Mouse (Mus musculus) embryonic facial prominence, embryonic 14.5 days (tissue): ENCODE measurements around the gene Plgrkt. TPM values are rescaled to one million over a fixed set of nuclear protein-coding genes. Genes with fewer than 3 reads are reported as not detected.

Experiments
- ATAC-seq: fragments of 200-750 bp; cut with Nextera tagmentation; 2 replicates; pipeline ENCODE4 v1.8.0; 2017; ENCODE audit warnings: low read depth, moderate number of reproducible peaks, moderate TSS enrichment
- DNase-seq: peaks from one replicate; pipeline ENCODE4 v3.0.0-alpha.2; 2015; ENCODE audit warnings: low spot score
- H3K27ac ChIP-seq: fragments of 300-500 bp; sonication (generic); replicated peaks from 2 replicates; pipeline ENCODE4 v1.5.1; 2014; ENCODE audit warnings: low read depth, mild to moderate bottlenecking, low read length, moderate library complexity
- H3K27me3 ChIP-seq: fragments of 300-500 bp; sonication (generic); replicated peaks from 2 replicates; pipeline ENCODE4 v1.6.1; 2014; ENCODE audit warnings: low read length; ENCODE audit not compliant: control insufficient read depth, insufficient read depth
- H3K36me3 ChIP-seq: fragments of 300-500 bp; sonication (generic); 2 replicates; pipeline ENCODE4 v1.6.1; 2014; ENCODE audit warnings: low read length, mixed read lengths; ENCODE audit not compliant: control insufficient read depth, insufficient read depth
- H3K4me1 ChIP-seq: fragments of 300-500 bp; sonication (generic); 2 replicates; pipeline ENCODE4 v1.6.1; 2014; ENCODE audit warnings: antibody characterized with exemption, low read length; ENCODE audit not compliant: control insufficient read depth, insufficient read depth
- H3K4me2 ChIP-seq: fragments of 300-500 bp; sonication (generic); 2 replicates; pipeline ENCODE4 v1.6.1; 2014; ENCODE audit warnings: low read depth, mild to moderate bottlenecking, low read length, moderate library complexity, mixed read lengths
- H3K4me3 ChIP-seq: fragments of 300-500 bp; sonication (generic); 2 replicates; pipeline ENCODE4 v1.5.1; 2014; ENCODE audit warnings: low read depth, mild to moderate bottlenecking, low read length
- H3K9ac ChIP-seq: fragments of 300-500 bp; sonication (generic); 2 replicates; pipeline ENCODE4 v1.6.1; 2014; ENCODE audit warnings: low read depth, mild to moderate bottlenecking, low read length, moderate library complexity, mixed read lengths
- H3K9me3 ChIP-seq: fragments of 300-500 bp; sonication (generic); 2 replicates; pipeline ENCODE4 v1.6.1; 2016; ENCODE audit warnings: low read length; ENCODE audit not compliant: control insufficient read depth
- WGBS: fragments of 180-500 bp; shearing (Covaris S2); extraction: QIAGEN DNeasy Blood & Tissue Kit; methylation state at CpG from one replicate; pipeline ENCODE4 v1.1.7; 2014; 5-methylcytosine and 5-hydroxymethylcytosine counted together
- polyA plus RNA-seq: library from polyadenylated mRNA; unstranded; fragments of >200 nt; fragmentation: Nextera tagmentation; extraction: Ambion mirVana; gene quantifications from 2 replicates; pipeline ENCODE4 v1.2.1, GENCODE M21; 2014

Plgrkt gene
- polyA plus RNA-seq, 1 experiment from 2014 or later, result 66.9 TPM

- WGBS, result 44% methylated on average over 11 of the region's 11 CpGs
- 0 out of 2 replicates have a peak, but pooled peaks cover 4% of the 10 kb centered on the region for H3K4me1 ChIP-seq
- peak overlapping the region; percentile 21 for H3K4me2 ChIP-seq
- H3K36me3 ChIP-seq, result no peaks in the 10 kb centered on the region
- H3K9ac ChIP-seq, result no peak overlapping the region
- no peak overlapping the region for H3K27ac ChIP-seq
- no peak for ATAC-seq
- no peaks in the 10 kb centered on the region for H3K27me3 ChIP-seq
- DNase-seq, result no peak
- 0 out of 2 replicates have a peak overlapping the region, but pooled peaks have one; percentile 1 for H3K4me3 ChIP-seq
- no peaks in the 10 kb centered on the region for H3K9me3 ChIP-seq
Measured at GRCm38 (mm10) chr19:29373438-29373837, 6.2 kb upstream of the Plgrkt start.

DNA sequence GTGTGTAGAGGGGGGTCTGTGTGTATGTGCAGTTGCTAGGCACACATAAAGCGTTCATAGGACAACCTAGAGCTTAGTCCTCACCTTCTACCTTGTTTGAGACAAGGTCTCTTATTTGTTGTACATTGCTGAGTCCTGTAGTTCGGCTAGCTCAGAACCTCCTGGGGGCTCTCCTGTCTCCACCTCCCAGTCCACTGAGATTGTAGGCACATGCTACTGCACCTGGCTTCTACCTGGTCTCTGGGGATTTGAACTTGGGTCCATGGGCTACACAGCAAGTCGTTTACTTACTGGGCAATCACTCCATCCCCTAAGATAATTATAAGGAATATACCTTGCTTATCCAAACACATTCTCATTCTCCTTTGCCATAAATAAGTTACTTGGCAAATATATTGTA is 5.4 kb upstream of the Plgrkt start:
- no peaks in the 10 kb centered on the region for H3K27me3 ChIP-seq
- 82% methylated on average over 3 of the region's 3 CpGs for WGBS

DNA sequence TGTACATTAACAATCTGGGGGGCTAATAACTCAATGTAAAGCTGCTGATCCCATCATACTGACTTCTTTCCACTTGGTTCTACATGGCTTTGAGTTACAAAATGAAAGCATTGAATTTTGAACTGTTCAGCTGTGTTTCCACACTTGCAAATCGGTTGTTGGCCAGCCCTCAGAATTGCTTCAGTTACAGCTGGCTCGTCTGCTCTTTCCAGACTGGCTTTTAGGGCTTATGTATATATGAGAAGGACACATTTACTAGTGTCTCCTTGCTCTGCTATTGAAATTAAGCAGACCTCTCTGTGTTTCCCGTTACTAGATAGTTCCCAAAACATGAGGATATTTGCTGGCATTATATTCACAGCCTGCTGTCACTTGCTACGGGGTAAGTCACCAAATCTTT is 4.9 kb upstream of the Plgrkt start:
- DNase-seq (peak; percentile 80), ATAC-seq (no peak; the same call in 1 of the 2 replicates)
- WGBS, result 49% methylated on average over 4 of the region's 4 CpGs
- Histone ChIP-seq H3K4me2 (peak overlapping the region; percentile 30), H3K4me3 (no peak overlapping the region), H3K36me3 (no peaks in the 10 kb centered on the region), H3K9ac (no peak overlapping the region), H3K9me3 (no peaks in the 10 kb centered on the region), H3K27ac (0 out of 2 replicates have a peak overlapping the region, but pooled peaks have one; percentile 40), H3K27me3 (no peaks in the 10 kb centered on the region), H3K4me1 (0 out of 2 replicates have a peak, but pooled peaks cover 4% of the 10 kb centered on the region)

More for the DNA sequence above, 5.4 kb upstream of the Plgrkt start:
- H3K27ac ChIP-seq, result no peak overlapping the region
- DNase-seq (no peak), ATAC-seq (no peak)
- H3K4me3 ChIP-seq, result no peak overlapping the region
- H3K9me3 ChIP-seq, result no peaks in the 10 kb centered on the region
- no peak overlapping the region for H3K4me2 ChIP-seq
- no peak overlapping the region for H3K9ac ChIP-seq
- 0 out of 2 replicates have a peak, but pooled peaks cover 4% of the 10 kb centered on the region for H3K4me1 ChIP-seq
- H3K36me3 ChIP-seq, result no peaks in the 10 kb centered on the region

DNA sequence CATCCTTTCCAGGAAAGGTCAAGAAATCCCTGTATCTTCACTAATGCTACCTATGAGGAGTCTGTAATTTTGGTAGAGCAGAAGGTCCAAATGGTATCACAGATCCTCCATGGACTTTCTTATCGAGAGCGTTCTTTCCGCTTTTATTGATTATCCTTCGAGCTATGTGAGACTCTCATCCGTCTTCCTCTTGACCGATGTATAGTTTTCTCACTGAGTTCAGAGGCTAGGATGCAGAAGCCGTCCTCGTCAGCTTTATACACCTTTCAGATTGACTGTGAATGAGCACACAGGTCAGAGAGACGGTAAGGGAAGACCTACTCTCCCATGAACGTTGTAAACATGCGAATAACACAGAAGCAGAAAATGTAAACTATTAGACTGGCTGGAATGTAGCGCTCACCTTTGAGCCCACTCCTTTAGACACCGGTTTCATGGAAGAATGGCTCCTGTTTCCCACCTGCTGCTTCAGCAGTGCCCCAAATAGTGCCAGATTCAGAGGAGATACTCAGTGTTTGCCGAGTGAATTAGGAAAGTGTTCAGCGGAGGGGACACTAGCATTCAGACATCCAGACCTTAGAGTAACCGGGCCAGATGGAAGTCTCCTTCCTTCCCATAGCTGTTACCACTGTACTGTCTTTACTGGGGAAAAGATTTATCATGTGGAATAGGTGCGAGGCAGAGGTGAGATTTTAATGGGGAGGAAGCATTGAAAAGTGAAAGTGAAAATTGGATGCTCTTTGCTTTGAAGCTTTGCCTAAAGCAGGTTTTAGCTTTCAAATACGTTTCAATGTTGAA is 4.3 kb upstream of the Plgrkt start:
- no peaks in the 10 kb centered on the region for H3K9me3 ChIP-seq
- no peak overlapping the region for H3K4me3 ChIP-seq
- no peak overlapping the region for H3K9ac ChIP-seq
- no peaks in the 10 kb centered on the region for H3K27me3 ChIP-seq
- H3K27ac ChIP-seq, result 0 out of 2 replicates have a peak overlapping the region, but pooled peaks have one; percentile 40
- H3K4me2 ChIP-seq, result peak overlapping the region; percentile 30
- H3K36me3 ChIP-seq, result no peaks in the 10 kb centered on the region
- 0 out of 2 replicates have a peak, but pooled peaks cover 4% of the 10 kb centered on the region for H3K4me1 ChIP-seq
- WGBS, result 82% methylated on average over 18 of the region's 18 CpGs
- ATAC-seq, result no peak
- DNase-seq, result no peak

DNA sequence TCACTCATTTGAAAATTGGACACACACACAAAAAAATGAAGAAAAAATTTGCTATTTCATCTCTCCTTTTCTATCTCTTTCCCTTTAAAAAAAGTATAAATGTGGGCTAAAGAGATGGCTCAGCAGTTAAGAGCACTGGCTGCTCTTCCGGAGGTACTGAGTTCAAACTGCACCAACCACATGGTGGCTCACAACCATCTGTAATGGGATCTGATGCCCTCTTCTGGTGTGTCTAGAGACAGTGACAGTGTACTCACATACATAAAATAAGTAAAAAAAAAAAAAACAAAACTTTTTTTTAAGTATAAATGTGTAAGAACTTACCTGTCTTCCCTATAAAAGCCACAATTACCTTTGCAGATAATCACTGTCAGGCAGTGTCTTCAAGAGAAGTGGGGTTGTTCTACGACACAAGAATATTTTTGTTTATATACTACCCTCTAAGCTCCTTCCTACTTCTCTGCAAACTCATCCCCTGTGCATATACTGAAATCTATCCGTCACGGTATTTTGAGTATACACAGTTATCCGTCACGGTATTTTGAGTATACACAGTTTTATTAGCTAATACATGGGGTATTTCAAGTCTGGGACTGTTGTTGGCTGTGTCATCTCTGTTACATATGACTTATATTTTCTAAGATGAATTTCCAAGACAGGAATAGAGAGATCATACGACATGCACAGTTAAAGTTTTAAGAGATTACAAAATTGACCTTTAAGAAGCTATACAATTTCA is 3.5 kb upstream of the Plgrkt start:
- DNase-seq (no peak), ATAC-seq (no peak)
- H3K9me3 ChIP-seq, result no peaks in the 10 kb centered on the region
- H3K27me3 ChIP-seq, result no peaks in the 10 kb centered on the region
- no peaks in the 10 kb centered on the region for H3K36me3 ChIP-seq
- no peak overlapping the region for H3K9ac ChIP-seq
- H3K4me3 ChIP-seq, result no peak overlapping the region
- H3K4me1 ChIP-seq, result 0 out of 2 replicates have a peak, but pooled peaks cover 4% of the 10 kb centered on the region
- 82% methylated on average over 7 of the region's 7 CpGs for WGBS
- H3K4me2 ChIP-seq, result no peak overlapping the region
- H3K27ac ChIP-seq, result no peak overlapping the region

GRCm38 (mm10) chr19:29370112-29370511 is 2.9 kb upstream of the Plgrkt start:
- 0 out of 2 replicates have a peak, but pooled peaks cover 4% of the 10 kb centered on the region for H3K4me1 ChIP-seq
- H3K27ac ChIP-seq, result no peak overlapping the region
- H3K27me3 ChIP-seq, result no peaks in the 10 kb centered on the region
- no peaks in the 10 kb centered on the region for H3K9me3 ChIP-seq
- ATAC-seq, result no peak
- H3K4me2 ChIP-seq, result no peak overlapping the region
- no peak overlapping the region for H3K4me3 ChIP-seq
- no peak for DNase-seq
- H3K36me3 ChIP-seq, result no peaks in the 10 kb centered on the region
- 70% methylated on average over 12 of the region's 12 CpGs for WGBS
- H3K9ac ChIP-seq, result no peak overlapping the region

GRCm38 (mm10) chr19:29368671-29369309 is 1.6 kb upstream of the Plgrkt start:
- ATAC-seq (no peak), DNase-seq (no peak)

GRCm38 (mm10) chr19:29368041-29368440 is 851 bp upstream of the Plgrkt start:
- H3K36me3 ChIP-seq, result no peaks in the 10 kb centered on the region
- DNase-seq (no peak), ATAC-seq (no peak)
- H3K4me3 ChIP-seq, result no peak overlapping the region
- H3K4me2 ChIP-seq, result 0 out of 2 replicates have a peak overlapping the region, but pooled peaks have one; percentile 84
- no peak overlapping the region for H3K9ac ChIP-seq
- H3K27ac ChIP-seq, result no peak overlapping the region
- no peaks in the 10 kb centered on the region for H3K9me3 ChIP-seq
- WGBS, result 80% methylated on average over 2 of the region's 2 CpGs
- H3K27me3 ChIP-seq, result no peaks in the 10 kb centered on the region
- 0 out of 2 replicates have a peak, but pooled peaks cover 4% of the 10 kb centered on the region for H3K4me1 ChIP-seq

More at GRCm38 (mm10) chr19:29368671-29369309, 1.6 kb upstream of the Plgrkt start:
- 71% methylated on average over 3 of the region's 3 CpGs for WGBS
- Histone ChIP-seq H3K27me3 (no peaks in the 10 kb centered on the region), H3K4me3 (no peak overlapping the region), H3K9ac (no peak overlapping the region), H3K36me3 (no peaks in the 10 kb centered on the region), H3K9me3 (no peaks in the 10 kb centered on the region), H3K4me1 (0 out of 2 replicates have a peak, but pooled peaks cover 4% of the 10 kb centered on the region), H3K4me2 (no peak overlapping the region), H3K27ac (no peak overlapping the region)
